Mouse (Mus musculus) inflammation-experienced regulatory T-cells, adult 16 weeks (primary cell): ENCODE results near the gene Ackr1. TPM values are rescaled to one million over a fixed set of nuclear protein-coding genes. Genes with fewer than 3 reads are reported as not detected.

Source experiments
- polyA plus RNA-seq: library from polyadenylated mRNA; unstranded; fragments of 100-300 nt; shearing (Covaris generic); gene quantifications from one replicate; pipeline ENCODE4 v1.2.1, GENCODE M21; 2017

Gene Ackr1
- not detected for polyA plus RNA-seq

GRCm38 (mm10) chr1:173333312-173334253 lies at the start of gene Ackr1:
TSS of gene Ackr1 (minus strand) at chr1:173333750.

GRCm38 (mm10) chr1:173367356-173368046 lies 34.0 kb upstream of the Ackr1 start, which contains the start of gene Cadm3:
TSS of gene Cadm3 (minus strand) at chr1:173367695.

GRCm38 (mm10) chr1:173350372-173350957 lies 16.9 kb upstream of the Ackr1 start, which contains the start of gene Aim2:
TSS of gene Aim2 (plus strand) at chr1:173350879.

Other genes with a start within 250 kb of the Ackr1 start
- gene Olfr1408, start 196.4 kb downstream of the Ackr1 start, polyA plus RNA-seq = not detected
- gene Olfr1406, start 143.1 kb downstream of the Ackr1 start, polyA plus RNA-seq = 0.18 TPM
- gene Olfr218, start 135.9 kb downstream of the Ackr1 start, polyA plus RNA-seq = not detected
- not detected for gene Olfr1404, start 121.4 kb downstream of the Ackr1 start, polyA plus RNA-seq
- gene Fcer1a, start 106.5 kb downstream of the Ackr1 start, polyA plus RNA-seq = not detected
- not detected for gene Olfr418, start 67.7 kb downstream of the Ackr1 start, polyA plus RNA-seq
- gene Mptx2, start 56.0 kb downstream of the Ackr1 start, polyA plus RNA-seq = not detected
- 83.0 TPM for gene Aim2, start 17.1 kb upstream of the Ackr1 start, polyA plus RNA-seq
- not detected for gene Cadm3, start 33.9 kb upstream of the Ackr1 start, polyA plus RNA-seq
- gene Ifi206, start 157.3 kb upstream of the Ackr1 start, polyA plus RNA-seq = 124 TPM
- gene Ifi214, start 202.2 kb upstream of the Ackr1 start, polyA plus RNA-seq = 32.4 TPM